Mouse (Mus musculus) right cerebral cortex, postnatal 25 days (tissue): ENCODE measurements at regions not wholly inside any gene's neighbourhood (a gene's known extent, or its start where the extent isn't known, plus 50 kb on each side); places are given as distances from the start of the nearest gene placed in this dataset.

ENCODE experiments used
- DNase-seq: peaks from one replicate; pipeline ENCODE4 v3.0.0; 2022

DNA sequence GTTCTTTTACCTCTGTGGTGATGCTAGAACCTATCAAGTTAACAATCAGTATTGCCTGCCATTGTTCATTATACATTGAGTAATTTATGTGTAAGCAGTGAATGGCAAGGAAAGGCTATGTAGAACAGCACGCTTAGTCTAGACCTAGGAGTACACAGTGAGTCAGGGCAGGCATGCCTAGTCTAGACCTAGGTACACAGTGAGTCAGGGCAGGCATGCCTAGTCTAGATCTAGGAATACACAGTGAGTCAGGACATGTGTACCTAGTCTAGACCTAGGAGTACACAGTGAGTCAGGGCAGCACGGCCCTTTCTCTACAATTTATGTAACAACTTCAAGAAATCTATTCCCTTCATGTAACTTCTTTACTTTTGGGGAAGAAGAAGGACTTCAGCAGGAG lies 347.2 kb downstream of the Tmem232 start:
- no peak for DNase-seq

- no peak for DNase-seq
Observed at GRCm38 (mm10) chr17:65192432-65193059, 348.0 kb downstream of the Tmem232 start.

GRCm38 (mm10) chr17:65190839-65191591 lies 349.6 kb downstream of the Tmem232 start:
- no peak for DNase-seq

GRCm38 (mm10) chr17:65181164-65181563 lies 345.3 kb upstream of the 4930583I09Rik start:
- no peak for DNase-seq

GRCm38 (mm10) chr17:65175770-65176169 lies 339.9 kb upstream of the 4930583I09Rik start:
- no peak for DNase-seq

DNA sequence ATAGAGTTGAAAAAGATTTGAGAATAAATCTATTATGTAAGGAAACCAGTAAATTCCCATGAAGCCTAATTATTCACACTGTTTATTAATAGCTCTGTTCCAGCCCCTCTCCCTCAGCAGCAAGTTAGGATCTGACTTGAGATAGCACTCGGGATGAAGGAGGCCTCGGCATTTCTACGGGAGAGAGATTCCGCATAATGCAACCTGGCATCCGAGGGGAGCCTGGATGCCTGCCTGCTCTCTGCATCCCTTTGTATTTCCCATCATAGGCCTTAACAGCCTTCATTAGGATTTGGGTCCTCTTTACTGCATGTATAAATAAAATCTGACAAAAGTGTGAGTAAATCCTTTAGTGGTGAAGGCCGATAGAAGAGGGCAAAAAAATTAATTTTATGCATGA lies 338.2 kb upstream of the 4930583I09Rik start:
- DNase-seq: no peak

DNA sequence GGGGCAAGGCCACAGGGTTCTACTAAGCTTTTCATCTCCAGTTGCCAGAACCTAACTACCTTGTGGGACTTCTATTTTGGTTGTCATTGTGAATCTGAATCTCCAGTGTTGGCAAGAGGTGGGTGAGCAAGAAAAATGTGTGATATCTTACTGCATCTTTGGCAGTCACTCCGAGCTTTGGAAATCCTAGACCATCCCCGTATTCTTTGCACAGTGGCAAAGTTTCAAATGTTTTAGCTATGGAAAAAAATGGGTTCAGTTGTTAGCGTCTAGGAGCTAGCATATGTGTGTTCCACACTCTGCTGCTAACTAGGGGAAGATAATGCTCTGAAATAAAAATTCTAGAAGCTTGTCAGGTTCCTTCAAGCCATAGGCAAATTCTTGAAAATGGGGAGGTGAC lies 337.4 kb upstream of the 4930583I09Rik start:
- DNase-seq: peak; percentile 46

- DNase-seq: peak; percentile 66
Observed at GRCm38 (mm10) chr17:65170691-65171090, 334.8 kb upstream of the 4930583I09Rik start.

GRCm38 (mm10) chr17:65169981-65170617 lies 334.2 kb upstream of the 4930583I09Rik start:
- no peak for DNase-seq

DNA sequence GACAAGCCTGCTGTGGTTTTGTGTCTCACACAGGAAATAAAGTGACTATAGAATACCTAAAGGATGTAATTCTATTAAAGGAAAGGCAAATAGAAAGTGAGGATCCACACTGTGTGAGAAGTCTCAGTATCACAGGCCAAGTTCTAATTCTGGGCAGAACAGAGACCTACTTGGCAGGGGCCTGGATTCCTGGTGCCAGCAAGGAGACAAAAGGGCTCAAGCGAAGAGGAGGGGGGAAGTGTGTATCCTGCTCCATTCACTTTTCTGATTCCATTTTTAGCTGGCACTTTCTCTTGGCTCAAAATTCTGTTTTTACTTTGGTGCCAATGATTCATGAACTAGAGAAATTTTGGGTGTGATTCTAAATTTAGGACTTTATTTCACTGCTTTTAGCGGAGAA lies 310.5 kb upstream of the 4930583I09Rik start:
- DNase-seq: peak; percentile 49

- DNase-seq: no peak
Observed at GRCm38 (mm10) chr17:65114651-65115050, 278.8 kb upstream of the 4930583I09Rik start.

- DNase-seq: no peak
Observed at GRCm38 (mm10) chr17:65113121-65113520, 277.2 kb upstream of the 4930583I09Rik start.

- no peak for DNase-seq
Observed at GRCm38 (mm10) chr17:65105622-65106021, 269.8 kb upstream of the 4930583I09Rik start.

GRCm38 (mm10) chr17:65101157-65101556 lies 265.3 kb upstream of the 4930583I09Rik start:
- no peak for DNase-seq

DNA sequence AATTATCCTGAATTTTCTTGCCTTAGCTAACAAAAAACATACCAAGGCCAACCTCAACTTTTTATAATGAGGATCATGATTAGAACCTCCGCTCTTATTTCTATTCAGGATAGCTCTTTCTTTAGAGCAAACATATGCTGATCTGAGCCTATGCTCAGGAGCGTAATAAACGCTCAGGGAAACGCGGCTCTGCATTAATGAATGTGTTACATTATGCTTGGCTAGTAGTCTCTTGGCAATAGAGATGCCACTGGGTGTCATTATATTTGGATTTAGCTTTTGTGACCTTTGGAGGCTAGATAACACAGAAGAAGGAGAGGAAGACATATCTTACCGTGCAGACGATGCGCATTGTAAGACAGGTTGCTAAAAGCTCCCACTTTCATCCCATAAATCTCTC lies 246.4 kb upstream of the 4930583I09Rik start:
- no peak for DNase-seq

GRCm38 (mm10) chr17:65081779-65082086 lies 245.9 kb upstream of the 4930583I09Rik start:
- no peak for DNase-seq

DNA sequence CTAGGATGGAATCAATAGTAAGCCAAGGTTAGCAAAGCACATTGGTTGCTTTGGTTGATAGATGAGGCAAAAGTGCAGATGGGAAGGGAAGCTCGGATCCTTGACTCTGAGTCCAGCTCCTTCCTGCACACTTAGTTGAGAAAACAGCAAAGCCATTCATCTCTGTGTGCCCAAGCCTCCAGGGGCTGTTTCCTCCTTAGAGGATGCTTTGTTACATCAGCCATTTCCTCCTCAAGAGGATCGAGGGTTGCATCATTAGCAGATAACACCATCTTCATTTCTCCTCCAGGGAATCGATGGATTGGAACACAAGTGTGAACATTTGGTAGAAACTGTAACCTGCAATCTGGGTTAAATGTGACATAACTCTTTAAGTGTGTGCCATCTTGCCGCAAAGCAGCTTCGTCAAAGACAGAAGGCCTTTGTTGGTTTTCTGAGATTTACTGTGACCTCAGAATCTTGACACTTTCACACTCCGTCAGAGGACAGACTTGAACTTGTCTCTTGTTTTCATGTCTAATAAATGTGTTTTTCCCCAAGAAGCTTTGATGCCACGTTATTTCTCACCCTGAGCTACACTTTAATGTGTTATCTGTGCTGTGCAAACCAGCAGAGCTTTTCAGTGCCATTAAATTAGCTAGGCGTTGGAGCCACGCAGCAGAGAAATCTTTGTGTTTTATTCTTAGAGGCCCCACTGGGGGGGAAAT lies 245.4 kb upstream of the 4930583I09Rik start:
- no peak for DNase-seq

GRCm38 (mm10) chr17:65074878-65075277 lies 239.0 kb upstream of the 4930583I09Rik start:
- DNase-seq: no peak

DNA sequence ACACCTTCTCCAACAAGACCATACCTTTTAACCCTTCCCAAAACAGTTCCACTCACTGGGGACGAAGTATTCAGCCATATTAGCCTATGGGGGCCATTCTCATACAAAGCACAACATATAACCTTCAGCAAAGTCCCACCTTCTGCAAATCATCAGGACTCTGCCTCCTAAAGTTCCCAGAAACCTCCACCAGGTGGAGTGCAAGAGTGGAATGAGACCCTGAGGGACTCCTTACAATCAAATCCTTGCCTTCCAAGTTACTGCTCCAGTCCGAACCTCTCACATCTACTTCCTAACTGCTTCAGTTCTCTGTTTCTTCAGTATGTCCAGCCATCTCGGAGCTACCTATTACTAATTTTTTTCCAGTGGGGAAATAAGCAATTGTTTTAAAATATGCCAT lies 235.2 kb upstream of the 4930583I09Rik start:
- peak; percentile 21 for DNase-seq

- no peak for DNase-seq
Observed at GRCm38 (mm10) chr17:65066135-65066534, 230.3 kb upstream of the 4930583I09Rik start.

DNA sequence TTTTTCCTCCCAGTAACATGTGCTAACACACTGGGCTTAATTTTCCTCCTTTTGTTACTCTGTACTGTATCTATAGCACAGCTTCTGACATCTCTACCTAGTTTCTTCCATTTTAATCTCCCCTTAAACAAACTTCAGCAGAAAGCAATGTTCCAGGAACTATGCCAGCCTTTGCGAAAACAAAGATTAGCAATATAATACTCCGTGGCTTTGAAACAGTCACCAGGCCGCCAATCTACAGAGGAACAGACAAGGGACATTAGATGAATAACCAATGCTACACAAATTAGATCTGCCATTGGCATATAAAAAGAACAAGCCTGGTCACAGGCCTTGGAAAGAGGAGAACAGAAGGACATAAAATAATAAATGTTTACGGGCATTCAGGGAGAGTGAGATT lies 220.2 kb upstream of the 4930583I09Rik start:
- no peak for DNase-seq

DNA sequence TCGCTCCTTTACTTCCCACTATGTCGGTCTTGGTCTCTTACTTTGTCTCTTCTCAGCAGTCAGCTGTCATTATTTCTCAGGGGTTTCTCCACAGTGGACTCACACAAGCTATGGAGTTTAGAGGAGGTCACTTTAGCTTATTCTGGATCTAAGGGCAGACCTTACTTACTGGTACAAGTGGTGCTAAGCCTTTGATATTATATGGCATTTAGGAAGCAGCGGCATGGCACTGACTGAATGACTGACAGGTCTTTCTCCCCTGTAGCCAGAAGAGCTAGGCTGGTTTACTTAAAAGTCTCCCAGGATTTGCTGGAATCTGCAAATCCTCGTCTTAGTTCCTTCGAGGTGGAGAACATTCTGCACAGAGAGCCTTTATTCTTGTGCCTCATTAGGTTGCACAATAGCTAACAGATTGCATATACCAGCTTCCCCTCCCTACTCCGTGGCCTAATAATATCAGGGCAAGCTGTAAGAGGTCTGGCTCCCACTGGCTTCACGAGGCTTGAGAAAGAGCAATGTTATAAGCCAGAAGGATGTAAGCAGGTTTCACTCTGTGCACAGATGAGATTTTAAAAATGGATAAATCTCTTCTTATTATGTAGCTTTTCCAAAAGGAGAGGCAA lies 214.1 kb upstream of the 4930583I09Rik start:
- no peak for DNase-seq

DNA sequence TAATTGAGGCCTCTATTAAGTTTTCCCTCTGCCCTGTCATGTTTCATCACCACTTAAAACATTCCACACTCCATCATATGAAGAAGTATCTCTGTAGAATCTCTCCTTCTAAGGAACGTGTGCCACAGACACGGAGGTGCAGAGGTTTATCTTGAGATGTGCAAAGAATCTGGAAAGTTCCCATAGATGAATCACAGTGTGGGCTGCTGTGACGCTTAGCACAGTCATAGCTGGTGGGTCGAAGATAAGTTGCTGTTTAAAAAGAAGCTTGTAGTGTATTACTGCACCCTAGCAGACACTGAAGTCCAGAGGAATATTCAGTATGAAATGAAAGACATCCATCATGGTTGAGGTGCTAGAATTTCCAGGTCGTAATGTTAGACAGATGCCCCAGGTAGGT lies 179.9 kb upstream of the 4930583I09Rik start:
- DNase-seq: peak; percentile 14
